Mouse (Mus musculus): ENCODE results near the gene Cops3.
"Not testable (repeated sequence)": the region's sequence is repeated elsewhere in the genome, so short reads cannot be mapped to it uniquely, and the experiment has no call there.

Gene Cops3

GRCm38 (mm10) chr11:59839459-59840126 is at the start of gene Cops3:
Gene Cops3, minus strand, starts transcription at chr11:59839838.
- in situ Hi-C loops (cut with MboI; ENCODE audit: unreplicated experiment in 2 of 2), result no loop called here

- in situ Hi-C loops (cut with MboI; ENCODE audit: unreplicated experiment in 2 of 2), result no loop called here
Observed at GRCm38 (mm10) chr11:59888151-59888550, 48.5 kb upstream of the Cops3 start.

GRCm38 (mm10) chr11:59886952-59887351 is 47.3 kb upstream of the Cops3 start:
- in situ Hi-C loops (cut with MboI; ENCODE audit: unreplicated experiment in 2 of 2), result no loop called here

GRCm38 (mm10) chr11:59885217-59885986 is 45.8 kb upstream of the Cops3 start:
- in situ Hi-C loops (cut with MboI; ENCODE audit: unreplicated experiment in 2 of 2), result no loop called here

GRCm38 (mm10) chr11:59880031-59880430 is 40.4 kb upstream of the Cops3 start:
- in situ Hi-C loops (cut with MboI; ENCODE audit: unreplicated experiment in 2 of 2), result no loop called here

- in situ Hi-C loops (cut with MboI; ENCODE audit: unreplicated experiment in 2 of 2), result loop anchor here (10.0 kb wide), 2 partner anchors 333 to 533 kb away; no protein-coding TSS in a partner anchor
Observed at GRCm38 (mm10) chr11:59872124-59872523, 32.5 kb upstream of the Cops3 start.

GRCm38 (mm10) chr11:59864316-59864715 is 24.7 kb upstream of the Cops3 start:
- in situ Hi-C loops (cut with MboI; ENCODE audit: unreplicated experiment in 2 of 2), result no loop called here

- in situ Hi-C loops (cut with MboI; ENCODE audit: unreplicated experiment in 2 of 2), result no loop called here
Observed at GRCm38 (mm10) chr11:59860467-59860866, 20.8 kb upstream of the Cops3 start.

- in situ Hi-C loops (cut with MboI; ENCODE audit: unreplicated experiment in 2 of 2), result no loop called here
Observed at GRCm38 (mm10) chr11:59852865-59853264, 13.2 kb upstream of the Cops3 start.

- in situ Hi-C loops (cut with MboI; ENCODE audit: unreplicated experiment in 2 of 2), result no loop called here
Observed at GRCm38 (mm10) chr11:59847891-59848884, 8.6 kb upstream of the Cops3 start.

- in situ Hi-C loops (cut with MboI; ENCODE audit: unreplicated experiment in 2 of 2), result no loop called here
Observed at GRCm38 (mm10) chr11:59847131-59847530, 7.5 kb upstream of the Cops3 start.

GRCm38 (mm10) chr11:59846311-59846710 is 6.7 kb upstream of the Cops3 start:
- in situ Hi-C loops (cut with MboI; ENCODE audit: unreplicated experiment in 2 of 2), result no loop called here

- in situ Hi-C loops (cut with MboI; ENCODE audit: unreplicated experiment in 2 of 2), result no loop called here
Observed at GRCm38 (mm10) chr11:59839008-59839458, 605 bp downstream of the Cops3 start, which contains the start of gene Nt5m. Gene Nt5m, plus strand, starts transcription at chr11:59839447.

GRCm38 (mm10) chr11:59838426-59838825 is 1.2 kb downstream of the Cops3 start:
- in situ Hi-C loops (cut with MboI; ENCODE audit: unreplicated experiment in 2 of 2), result no loop called here

GRCm38 (mm10) chr11:59837789-59838188 is 1.8 kb downstream of the Cops3 start:
- in situ Hi-C loops (cut with MboI; ENCODE audit: unreplicated experiment in 2 of 2), result not testable (repeated sequence)

GRCm38 (mm10) chr11:59821625-59822024 is 18.0 kb downstream of the Cops3 start:
- in situ Hi-C loops (cut with MboI; ENCODE audit: unreplicated experiment in 2 of 2), result loop anchor here in 1 of 2 experiments (25.0 kb wide), 1 partner anchor 1941 kb away; the partner anchor contains the start of gene Prpsap2

GRCm38 (mm10) chr11:59817916-59818315 is 21.7 kb downstream of the Cops3 start:
- in situ Hi-C loops (cut with MboI; ENCODE audit: unreplicated experiment in 2 of 2), result loop anchor here in 1 of 2 experiments (25.0 kb wide), 1 partner anchor 1944 kb away; the partner anchor contains the start of gene Prpsap2

GRCm38 (mm10) chr11:59815482-59816065 is 24.1 kb downstream of the Cops3 start:
- in situ Hi-C loops (cut with MboI; ENCODE audit: unreplicated experiment in 2 of 2), result loop anchor here in 1 of 2 experiments (25.0 kb wide), 1 partner anchor 1947 kb away; the partner anchor contains the start of gene Prpsap2

- in situ Hi-C loops (cut with MboI; ENCODE audit: unreplicated experiment in 2 of 2), result loop anchor here in 1 of 2 experiments (25.0 kb wide), 1 partner anchor 1947 kb away; the partner anchor contains the start of gene Prpsap2
Observed at GRCm38 (mm10) chr11:59814936-59815335, 24.7 kb downstream of the Cops3 start.

- in situ Hi-C loops (cut with MboI; ENCODE audit: unreplicated experiment in 2 of 2), result loop anchor here in 1 of 2 experiments (25.0 kb wide), 1 partner anchor 1948 kb away; the partner anchor contains the start of gene Prpsap2
Observed at GRCm38 (mm10) chr11:59814311-59814710, 25.3 kb downstream of the Cops3 start.
